Mouse (Mus musculus) heart, postnatal 0 days (tissue): Measurements from ENCODE around the gene Cpm. TPM values are rescaled to one million over a fixed set of nuclear protein-coding genes. Genes with fewer than 3 reads are reported as not detected.

ENCODE experiments used
- ATAC-seq: fragments of 200-750 bp; cut with Nextera tagmentation; 2 replicates; pipeline ENCODE4 v1.8.0; 2017; ENCODE audit warnings: low read depth, moderate number of reproducible peaks, moderate library complexity; ENCODE audit not compliant: insufficient read depth
- DNase-seq: peaks from one replicate; pipeline ENCODE4 v3.0.0-alpha.2; 2016; ENCODE audit warnings: low spot score
- H3K27ac ChIP-seq: fragments of 300-500 bp; sonication (generic); 2 replicates; pipeline ENCODE4 v1.5.1; 2014; ENCODE audit warnings: low read depth, mild to moderate bottlenecking
- H3K27me3 ChIP-seq: fragments of 300-500 bp; sonication (generic); 2 replicates; pipeline ENCODE4 v1.6.1; 2014; ENCODE audit warnings: low read length, mixed read lengths; ENCODE audit not compliant: control insufficient read depth, insufficient read depth
- H3K36me3 ChIP-seq: fragments of 300-500 bp; sonication (generic); replicated peaks from 2 replicates; pipeline ENCODE4 v1.6.1; 2014; ENCODE audit warnings: low read length, mixed read lengths; ENCODE audit not compliant: control insufficient read depth, insufficient read depth
- H3K4me1 ChIP-seq: fragments of 300-500 bp; sonication (generic); 2 replicates; pipeline ENCODE4 v1.6.1; 2014; ENCODE audit warnings: antibody characterized with exemption; ENCODE audit not compliant: control insufficient read depth, insufficient read depth
- H3K4me2 ChIP-seq: fragments of 300-500 bp; sonication (generic); 2 replicates; pipeline ENCODE4 v1.6.1; 2014; ENCODE audit warnings: low read depth, mild to moderate bottlenecking, low read length, moderate library complexity
- H3K4me3 ChIP-seq: fragments of 300-500 bp; sonication (generic); 2 replicates; pipeline ENCODE4 v1.5.1; 2014; ENCODE audit warnings: low read depth, low read length
- H3K9ac ChIP-seq: fragments of 300-500 bp; sonication (generic); replicated peaks from 2 replicates; pipeline ENCODE4 v1.6.1; 2014; ENCODE audit warnings: low read depth, low read length, mixed read lengths
- H3K9me3 ChIP-seq: fragments of 300-500 bp; sonication (generic); replicated peaks from 2 replicates; pipeline ENCODE4 v1.6.1; 2016; ENCODE audit warnings: low read length; ENCODE audit not compliant: control insufficient read depth
- CTCF ChIP-seq: IDR thresholded peaks from 2 replicates; pipeline ENCODE4 v1.5.1; 2016; ENCODE audit warnings: antibody characterized with exemption, control low read depth, low read depth
- EP300 ChIP-seq: IDR thresholded peaks from 2 replicates; pipeline ENCODE4 v1.6.1; 2016; ENCODE audit warnings: antibody characterized with exemption, low read depth
- WGBS: fragments of 180-500 bp; shearing (Covaris S2); extraction: QIAGEN DNeasy Blood & Tissue Kit; methylation state at CpG from one replicate; pipeline ENCODE4 v1.1.7; 2014; 5-methylcytosine and 5-hydroxymethylcytosine counted together
- polyA plus RNA-seq: library from polyadenylated mRNA; unstranded; fragments of >200 nt; fragmentation: Nextera tagmentation; extraction: Ambion mirVana; gene quantifications from 2 replicates; pipeline ENCODE4 v1.2.1, GENCODE M21; 2015
- total RNA-seq: library from RNA; depleted of rRNA; stranded (reverse); fragments of >200 nt; gene quantifications from 2 replicates; pipeline ENCODE4 v1.2.3, GENCODE M21; 2014; ENCODE audit warnings: low replicate concordance

Gene Cpm
- total and polyA plus RNA-seq, 2 experiments from 2014 or later, result 0.53 to 2.0 TPM

DNA sequence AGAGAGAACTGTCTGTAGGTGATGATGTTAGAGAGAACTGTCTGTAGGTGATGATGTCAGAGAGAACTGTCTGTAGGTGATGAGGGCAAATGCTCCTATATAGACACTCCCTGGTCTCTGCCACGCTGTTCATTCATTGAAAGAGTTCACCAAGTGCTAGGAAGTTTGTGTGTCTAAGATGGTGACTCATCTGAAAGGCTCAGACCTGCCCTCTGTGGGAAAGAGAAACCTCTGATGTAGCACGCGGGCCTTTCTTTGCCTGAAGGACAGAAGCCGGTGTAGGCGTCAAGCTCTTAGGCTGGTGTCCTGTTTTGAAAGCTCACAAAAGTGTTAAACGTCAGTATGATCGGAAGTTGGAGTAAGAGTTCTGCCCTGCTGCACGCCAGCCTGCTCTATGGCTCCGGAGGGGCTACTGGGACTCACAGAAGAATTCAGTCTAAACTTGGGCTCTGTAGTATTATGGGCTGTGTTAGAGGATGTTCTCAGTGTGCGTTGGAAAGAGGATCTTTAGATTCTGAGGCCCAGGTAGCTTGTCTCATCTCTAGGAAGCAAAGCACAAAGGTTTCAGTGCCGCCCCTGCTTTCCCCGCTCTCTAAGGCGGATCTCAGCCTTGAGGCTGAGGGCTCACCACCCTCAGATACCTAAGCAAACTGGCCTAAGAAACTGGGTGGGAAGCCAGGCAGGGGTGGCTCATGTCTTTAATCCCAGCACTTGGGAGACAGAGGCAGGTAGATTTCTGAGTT is 48.4 kb downstream of the Cpm start:
- TF ChIP-seq EP300, result no peak
- TF ChIP-seq CTCF, result no peak
- Histone ChIP-seq H3K9ac (no peak overlapping the region), H3K4me3 (no peak overlapping the region), H3K27me3 (no peaks in the 10 kb centered on the region), H3K36me3 (no peaks in the 10 kb centered on the region), H3K4me1 (no peaks in the 10 kb centered on the region; the same call in 1 of the 2 replicates), H3K9me3 (no peaks in the 10 kb centered on the region), H3K4me2 (no peak overlapping the region), H3K27ac (no peak overlapping the region)
- WGBS, result 68% methylated on average over 13 of the region's 13 CpGs
- DNase-seq (no peak), ATAC-seq (no peak)

- no peak overlapping the region for H3K4me2 ChIP-seq
- no peak overlapping the region for H3K4me3 ChIP-seq
- TF ChIP-seq CTCF (no peak), EP300 (no peak)
- no peak overlapping the region for H3K9ac ChIP-seq
- no peaks in the 10 kb centered on the region for H3K36me3 ChIP-seq
- WGBS, result 43% methylated on average over 5 of the region's 5 CpGs
- H3K4me1 ChIP-seq, result no peaks in the 10 kb centered on the region; the same call in 1 of the 2 replicates
- H3K27ac ChIP-seq, result no peak overlapping the region
- DNase-seq (no peak), ATAC-seq (no peak)
- no peaks in the 10 kb centered on the region for H3K27me3 ChIP-seq
- no peaks in the 10 kb centered on the region for H3K9me3 ChIP-seq
Observed at GRCm38 (mm10) chr10:117678357-117678756, 49.1 kb downstream of the Cpm start.

- H3K36me3 ChIP-seq, result no peaks in the 10 kb centered on the region
- no peaks in the 10 kb centered on the region for H3K27me3 ChIP-seq
- H3K27ac ChIP-seq, result no peak overlapping the region
- WGBS, result 79% methylated on average over 5 of the region's 5 CpGs
- no peaks in the 10 kb centered on the region; the same call in 1 of the 2 replicates for H3K4me1 ChIP-seq
- ATAC-seq (no peak), DNase-seq (no peak)
- no peak overlapping the region for H3K4me2 ChIP-seq
- H3K4me3 ChIP-seq, result no peak overlapping the region
- no peak for TF ChIP-seq CTCF
- no peak overlapping the region for H3K9ac ChIP-seq
- no peaks in the 10 kb centered on the region for H3K9me3 ChIP-seq
Observed at GRCm38 (mm10) chr10:117679029-117679686, 49.9 kb downstream of the Cpm start.

DNA sequence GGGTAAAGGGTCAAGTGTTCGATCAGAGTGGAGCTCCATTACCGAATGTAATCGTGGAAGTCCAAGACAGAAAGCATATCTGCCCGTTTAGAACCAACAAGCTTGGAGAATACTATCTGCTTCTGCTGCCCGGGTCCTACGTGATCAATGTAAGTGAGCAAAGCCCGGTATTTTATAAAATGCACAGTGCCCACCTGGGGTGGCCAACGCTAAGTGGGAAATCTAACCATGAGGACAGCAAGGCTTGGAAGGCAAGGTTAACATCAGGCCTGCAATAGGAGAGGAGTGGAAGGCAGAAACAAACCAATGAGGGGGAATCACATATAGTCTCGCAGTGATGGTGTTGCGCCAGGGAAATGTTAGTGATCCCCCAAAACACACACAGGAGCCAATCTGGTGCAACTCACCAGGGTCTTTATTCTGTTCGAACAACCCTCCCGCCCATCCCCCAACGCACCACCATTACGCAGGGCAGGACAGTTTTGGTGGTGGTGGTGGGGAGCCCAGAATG is 50.7 kb downstream of the Cpm start:
- ATAC-seq (no peak), DNase-seq (no peak)
- Histone ChIP-seq H3K9ac (no peak overlapping the region), H3K9me3 (no peaks in the 10 kb centered on the region), H3K4me1 (no peaks in the 10 kb centered on the region; the same call in 1 of the 2 replicates), H3K4me3 (no peak overlapping the region), H3K4me2 (no peak overlapping the region), H3K27ac (no peak overlapping the region), H3K36me3 (no peaks in the 10 kb centered on the region), H3K27me3 (no peaks in the 10 kb centered on the region)
- 85% methylated on average over 14 of the region's 14 CpGs for WGBS
- TF ChIP-seq EP300 (no peak), CTCF (no peak)

- Histone ChIP-seq H3K27ac (no peak overlapping the region), H3K4me2 (no peak overlapping the region), H3K9me3 (no peaks in the 10 kb centered on the region), H3K4me3 (no peak overlapping the region), H3K9ac (no peak overlapping the region), H3K27me3 (no peaks in the 10 kb centered on the region), H3K4me1 (no peaks in the 10 kb centered on the region; the same call in 1 of the 2 replicates), H3K36me3 (no peaks in the 10 kb centered on the region)
- TF ChIP-seq CTCF, result no peak
- TF ChIP-seq EP300, result no peak
- DNase-seq (no peak), ATAC-seq (no peak)
- 87% methylated on average over 12 of the region's 12 CpGs for WGBS
Observed at GRCm38 (mm10) chr10:117680868-117681513, 51.7 kb downstream of the Cpm start.
